Mouse (Mus musculus) stomach, postnatal 0 days (tissue): ENCODE results near the gene Abi2.

Experiments
- CTCF ChIP-seq: IDR thresholded peaks from 2 replicates; pipeline ENCODE4 v1.5.1; 2016; ENCODE audit warnings: antibody characterized with exemption, low read depth, mild to moderate bottlenecking, moderate library complexity
- EP300 ChIP-seq: optimal IDR thresholded peaks from 2 replicates; pipeline ENCODE3; 2016; ENCODE audit warnings: antibody characterized with exemption

GRCm38 (mm10) chr1:60408501-60409167, 785 bp upstream of the Abi2 start:
- TF ChIP-seq CTCF = no peak
- TF ChIP-seq EP300 = no peak
